Mouse (Mus musculus) hindbrain, embryonic 11.5 days (tissue): ENCODE measurements around the gene Dlec1. TPM values are rescaled to one million over a fixed set of nuclear protein-coding genes. Genes with fewer than 3 reads are reported as not detected.

Experiments
- ATAC-seq: fragments of 200-750 bp; cut with Nextera tagmentation; 2 replicates; pipeline ENCODE4 v1.8.0; 2017; ENCODE audit warnings: mild to moderate bottlenecking, moderate TSS enrichment, moderate library complexity; ENCODE audit not compliant: low FRiP score
- DNase-seq: peaks from one replicate; pipeline ENCODE4 v3.0.0-alpha.2; 2015; ENCODE audit warnings: low spot score
- H3K27ac ChIP-seq: fragments of 300-500 bp; sonication (generic); 2 replicates; pipeline ENCODE4 v1.5.1; 2014; ENCODE audit warnings: mild to moderate bottlenecking, low read depth, low read length
- H3K27me3 ChIP-seq: fragments of 300-500 bp; sonication (generic); 2 replicates; pipeline ENCODE4 v1.6.1; 2014; ENCODE audit warnings: mild to moderate bottlenecking, low read length, moderate library complexity, mixed read lengths; ENCODE audit not compliant: control insufficient read depth, insufficient read depth
- H3K36me3 ChIP-seq: fragments of 300-500 bp; sonication (generic); 2 replicates; pipeline ENCODE4 v1.6.1; 2014; ENCODE audit warnings: mild to moderate bottlenecking, low read length, moderate library complexity, mixed read lengths; ENCODE audit not compliant: control insufficient read depth, insufficient read depth
- H3K4me1 ChIP-seq: fragments of 300-500 bp; sonication (generic); replicated peaks from 2 replicates; pipeline ENCODE4 v1.6.1; 2014; ENCODE audit warnings: low read length, mixed read lengths; ENCODE audit not compliant: control insufficient read depth, insufficient read depth
- H3K4me2 ChIP-seq: fragments of 300-500 bp; sonication (generic); replicated peaks from 2 replicates; pipeline ENCODE4 v1.6.1; 2014; ENCODE audit warnings: mild to moderate bottlenecking, low read depth, low read length
- H3K4me3 ChIP-seq: fragments of 300-500 bp; sonication (generic); 2 replicates; pipeline ENCODE4 v1.5.1; 2014; ENCODE audit warnings: low read depth, low read length
- H3K9ac ChIP-seq: fragments of 300-500 bp; sonication (generic); 2 replicates; pipeline ENCODE4 v1.6.1; 2014; ENCODE audit warnings: low read depth, low read length
- H3K9me3 ChIP-seq: fragments of 300-500 bp; sonication (generic); 2 replicates; pipeline ENCODE4 v1.6.1; 2016; ENCODE audit warnings: low read length; ENCODE audit not compliant: control insufficient read depth
- WGBS: fragments of 180-500 bp; shearing (Covaris S2); extraction: QIAGEN DNeasy Blood & Tissue Kit; methylation state at CpG from one replicate; pipeline ENCODE4 v1.1.7; 2014; 5-methylcytosine and 5-hydroxymethylcytosine counted together
- polyA plus RNA-seq: library from polyadenylated mRNA; unstranded; fragments of >200 nt; fragmentation: Nextera tagmentation; extraction: Ambion mirVana; gene quantifications from 2 replicates; pipeline ENCODE4 v1.2.1, GENCODE M21; 2014

Dlec1 gene
- polyA plus RNA-seq, 1 experiment from 2014 or later: 1.4 TPM

DNA sequence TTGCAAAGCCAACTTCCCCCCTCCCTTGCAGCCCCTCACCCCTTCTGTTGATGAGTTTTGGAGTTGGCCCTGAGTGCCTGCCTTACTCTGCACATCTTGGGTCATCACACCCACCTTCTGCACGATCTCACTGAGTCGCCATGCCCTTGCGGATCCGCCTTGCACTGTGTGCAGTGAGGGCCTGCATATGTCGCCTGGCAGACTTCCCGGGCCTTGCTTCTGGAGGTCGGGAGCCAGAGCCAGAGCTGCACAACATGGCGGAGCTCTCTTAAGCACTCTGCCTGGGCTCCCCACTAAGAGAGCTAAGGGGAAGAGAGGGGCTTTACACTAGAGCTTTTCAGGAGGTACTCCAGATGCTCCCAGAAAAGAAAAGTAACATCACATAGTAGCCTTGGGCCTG lies 42.4 kb downstream of the Dlec1 start:
- H3K9ac ChIP-seq: no peak overlapping the region
- no peaks in the 10 kb centered on the region for H3K27me3 ChIP-seq
- H3K9me3 ChIP-seq: no peaks in the 10 kb centered on the region
- H3K4me2 ChIP-seq: no peak overlapping the region
- WGBS: 88% methylated on average over 8 of the region's 8 CpGs
- no peaks in the 10 kb centered on the region for H3K36me3 ChIP-seq
- H3K27ac ChIP-seq: no peak overlapping the region
- ATAC-seq (no peak), DNase-seq (no peak)
- H3K4me3 ChIP-seq: no peak overlapping the region
- H3K4me1 ChIP-seq: no peaks in the 10 kb centered on the region

DNA sequence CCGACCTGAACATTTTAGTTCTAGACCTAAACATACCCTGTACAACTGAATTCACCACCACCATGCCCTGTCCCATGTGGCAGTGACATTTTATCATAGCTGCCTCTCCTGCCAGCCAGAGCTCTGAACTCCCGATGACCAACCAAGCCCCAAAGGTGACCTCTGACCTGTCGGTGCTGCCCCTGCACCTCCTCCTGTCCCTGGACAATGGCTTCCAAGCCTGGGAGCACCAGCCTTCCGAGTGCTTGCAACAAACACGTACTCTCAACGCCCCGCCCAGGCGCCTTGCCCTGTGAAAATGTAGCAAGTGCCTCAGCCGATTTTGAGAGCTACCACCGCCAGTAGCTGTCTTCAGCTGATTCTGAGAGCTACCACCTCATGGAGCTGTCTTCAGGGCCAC lies 42.9 kb downstream of the Dlec1 start:
- H3K36me3 ChIP-seq: no peaks in the 10 kb centered on the region
- no peaks in the 10 kb centered on the region for H3K27me3 ChIP-seq
- no peak overlapping the region for H3K4me3 ChIP-seq
- 61% methylated on average over 10 of the region's 10 CpGs for WGBS
- H3K9ac ChIP-seq: no peak overlapping the region
- H3K9me3 ChIP-seq: no peaks in the 10 kb centered on the region
- no peaks in the 10 kb centered on the region for H3K4me1 ChIP-seq
- no peak overlapping the region for H3K4me2 ChIP-seq
- no peak for DNase-seq
- no peak overlapping the region for H3K27ac ChIP-seq
- no peak for ATAC-seq

DNA sequence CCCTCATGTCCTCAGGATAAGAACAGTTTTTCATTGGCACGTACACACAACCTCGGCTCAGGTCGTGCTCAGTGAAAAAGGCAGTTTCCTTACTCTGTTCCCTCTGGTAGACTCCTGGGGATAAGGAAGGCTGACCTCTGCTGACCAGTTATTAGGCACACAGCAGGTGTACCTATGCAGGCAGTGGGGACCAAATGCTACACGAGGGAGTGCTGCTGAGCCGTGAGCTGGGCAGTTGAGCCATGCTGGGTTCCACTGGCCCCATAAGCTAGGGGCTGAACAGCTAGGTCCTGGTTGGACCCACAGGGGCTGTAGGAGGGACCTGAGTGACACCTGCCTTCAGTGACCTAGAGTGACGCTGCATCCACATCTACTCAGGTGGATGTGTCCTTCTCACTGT lies 43.4 kb downstream of the Dlec1 start:
- Histone ChIP-seq H3K36me3 (no peaks in the 10 kb centered on the region), H3K9ac (no peak overlapping the region), H3K27me3 (no peaks in the 10 kb centered on the region), H3K4me1 (no peaks in the 10 kb centered on the region), H3K9me3 (no peaks in the 10 kb centered on the region), H3K4me2 (no peak overlapping the region), H3K27ac (no peak overlapping the region), H3K4me3 (no peak overlapping the region)
- DNase-seq: no peak
- ATAC-seq: no peak
- 70% methylated on average over 6 of the region's 6 CpGs for WGBS

DNA sequence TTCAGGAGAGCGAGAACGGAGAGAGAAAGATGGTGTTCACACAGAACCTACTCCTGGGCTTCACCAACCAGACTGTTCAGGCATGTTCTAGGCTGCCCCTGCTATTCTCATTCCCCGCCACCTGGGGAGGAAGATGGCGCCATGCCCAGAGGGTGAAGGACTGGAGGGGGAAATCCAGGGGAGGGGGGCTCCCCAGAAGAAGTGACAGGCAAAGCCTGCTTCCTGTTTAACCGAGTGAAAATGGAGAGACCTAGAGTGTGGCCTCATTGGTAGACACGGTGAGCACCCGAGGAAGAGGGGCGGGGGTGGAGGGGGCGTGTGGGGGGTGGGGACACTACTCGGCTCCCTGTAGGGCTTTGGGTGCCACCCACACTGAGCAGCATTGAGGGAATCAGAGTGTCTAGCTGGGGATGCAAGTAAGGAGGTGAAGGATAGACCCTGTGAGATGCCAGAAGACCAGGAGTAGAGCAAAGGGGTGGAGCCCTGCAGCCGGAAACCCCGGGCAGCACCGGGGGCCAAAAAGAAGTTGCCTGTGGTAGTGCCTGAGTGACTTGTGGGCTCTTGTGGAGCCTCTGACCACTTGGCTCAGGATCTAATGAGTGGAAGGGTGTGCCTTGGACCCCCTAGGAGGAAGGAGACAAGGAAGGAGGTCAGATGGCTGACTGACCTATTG lies 44.0 kb downstream of the Dlec1 start:
- Histone ChIP-seq H3K27me3 (no peaks in the 10 kb centered on the region), H3K9ac (no peak overlapping the region), H3K4me2 (no peak overlapping the region), H3K4me1 (no peaks in the 10 kb centered on the region), H3K4me3 (no peak overlapping the region), H3K36me3 (no peaks in the 10 kb centered on the region), H3K9me3 (no peaks in the 10 kb centered on the region), H3K27ac (no peak overlapping the region)
- WGBS: 81% methylated on average over 12 of the region's 13 CpGs
- DNase-seq: no peak
- ATAC-seq: no peak

DNA sequence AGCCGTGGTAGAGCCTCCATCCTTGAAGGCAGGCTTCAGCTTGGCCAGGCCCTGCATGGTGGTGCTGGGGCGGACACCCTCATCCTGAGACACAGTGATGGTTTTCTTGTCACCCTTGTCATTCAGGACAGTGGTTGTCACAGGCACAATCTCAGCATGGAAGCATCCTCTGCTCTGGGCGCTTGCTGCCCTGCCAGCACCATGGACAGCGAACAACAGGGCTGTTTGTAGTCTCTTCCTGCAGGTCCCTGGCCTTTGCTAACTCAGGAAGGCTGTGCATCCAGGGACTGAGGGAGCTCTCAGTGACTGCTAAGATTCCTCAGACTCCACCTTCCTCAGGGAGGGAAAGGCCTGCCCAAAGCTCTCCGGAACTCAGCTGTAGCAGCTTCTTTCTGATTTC lies 47.3 kb downstream of the Dlec1 start:
- Histone ChIP-seq H3K4me3 (no peak overlapping the region), H3K27ac (no peak overlapping the region), H3K9me3 (no peaks in the 10 kb centered on the region), H3K36me3 (no peaks in the 10 kb centered on the region), H3K27me3 (no peaks in the 10 kb centered on the region), H3K4me1 (no peaks in the 10 kb centered on the region), H3K9ac (no peak overlapping the region), H3K4me2 (no peak overlapping the region)
- DNase-seq (peak; percentile 64), ATAC-seq (no peak)
- WGBS: 24% methylated on average over 5 of the region's 5 CpGs

DNA sequence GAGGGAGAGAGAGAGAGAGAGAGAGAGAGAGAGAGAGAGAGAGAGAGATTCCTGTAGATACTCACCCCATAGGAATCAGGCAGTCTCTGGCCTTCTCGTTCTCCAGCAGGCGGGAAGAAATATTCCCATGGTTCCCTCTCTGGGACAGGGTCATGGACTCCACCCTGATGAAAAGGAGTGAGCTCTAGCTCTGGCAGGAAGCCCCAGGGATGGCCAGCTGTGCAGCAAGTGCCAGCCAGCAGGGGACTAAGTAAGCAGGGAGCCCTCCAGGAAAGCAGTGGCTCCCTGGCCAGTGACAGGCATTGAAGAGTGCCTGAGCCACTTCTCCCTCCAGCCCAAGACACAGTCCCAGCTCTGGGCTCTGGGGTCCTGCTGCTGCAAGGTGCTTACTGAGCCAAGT lies 49.5 kb downstream of the Dlec1 start:
- DNase-seq (no peak), ATAC-seq (no peak)
- no peak overlapping the region for H3K27ac ChIP-seq
- WGBS: 40% methylated on average over 2 of the region's 2 CpGs
- H3K4me1 ChIP-seq: no peaks in the 10 kb centered on the region
- H3K27me3 ChIP-seq: peaks cover 5% of the 10 kb centered on the region; the same call in 1 of the 2 replicates
- H3K4me2 ChIP-seq: no peak overlapping the region
- no peak overlapping the region for H3K9ac ChIP-seq
- no peaks in the 10 kb centered on the region for H3K36me3 ChIP-seq
- H3K9me3 ChIP-seq: no peaks in the 10 kb centered on the region
- H3K4me3 ChIP-seq: no peak overlapping the region

DNA sequence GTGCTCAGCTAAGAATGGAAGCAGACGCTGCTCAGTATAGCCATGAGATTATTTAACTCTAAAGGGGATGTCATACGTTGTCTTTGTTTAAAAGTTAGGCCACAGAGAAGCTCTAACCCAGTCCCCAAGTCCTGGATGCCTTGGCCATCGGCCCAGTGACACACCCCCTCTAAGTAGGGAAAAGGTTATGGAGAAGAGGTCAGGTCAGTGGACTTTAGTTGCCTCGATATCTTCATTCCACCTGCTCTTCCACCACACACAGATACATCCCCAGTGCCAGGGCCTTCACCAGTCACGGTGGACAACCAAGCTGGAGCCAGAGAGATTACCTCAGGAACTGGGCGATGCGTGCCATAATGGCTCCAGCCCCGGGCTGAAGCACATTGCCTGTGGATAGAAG lies 53.1 kb downstream of the Dlec1 start:
- DNase-seq (no peak), ATAC-seq (no peak)
- Histone ChIP-seq H3K27me3 (peaks cover 5% of the 10 kb centered on the region; the same call in 1 of the 2 replicates), H3K36me3 (no peaks in the 10 kb centered on the region), H3K4me3 (no peak overlapping the region), H3K4me1 (no peaks in the 10 kb centered on the region), H3K9me3 (no peaks in the 10 kb centered on the region), H3K9ac (no peak overlapping the region), H3K27ac (no peak overlapping the region), H3K4me2 (no peak overlapping the region)
- 88% methylated on average over 8 of the region's 8 CpGs for WGBS

DNA sequence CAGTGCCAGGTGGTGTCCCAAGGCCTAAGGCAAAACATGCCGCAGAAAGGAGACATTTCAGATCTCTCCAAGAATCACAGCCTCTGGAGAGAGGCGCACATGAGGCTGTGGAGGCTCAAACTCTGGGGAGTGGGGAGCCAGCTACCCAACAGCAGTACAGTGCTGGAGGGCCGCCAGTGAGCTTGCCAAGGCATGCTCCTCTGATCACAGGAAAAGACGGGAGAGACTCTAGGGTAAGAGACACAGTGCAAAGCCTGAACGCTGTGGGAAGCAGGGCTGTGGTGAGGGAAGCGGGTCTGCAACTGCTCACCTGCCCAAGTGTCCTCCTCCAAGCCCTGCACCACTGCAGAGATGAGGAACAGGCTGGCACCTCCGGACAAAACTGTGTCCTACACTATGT lies 53.5 kb downstream of the Dlec1 start:
- WGBS: 61% methylated on average over 7 of the region's 7 CpGs
- ATAC-seq: no peak
- Histone ChIP-seq H3K4me3 (no peak overlapping the region), H3K27me3 (peaks cover 5% of the 10 kb centered on the region; the same call in 1 of the 2 replicates), H3K36me3 (no peaks in the 10 kb centered on the region), H3K27ac (no peak overlapping the region), H3K9me3 (no peaks in the 10 kb centered on the region), H3K4me2 (no peak overlapping the region), H3K4me1 (no peaks in the 10 kb centered on the region), H3K9ac (no peak overlapping the region)
- no peak for DNase-seq
